Mouse (Mus musculus): ENCODE results near the gene Terb1. TPM values are rescaled to one million over a fixed set of nuclear protein-coding genes. Genes with fewer than 3 reads are reported as not detected.

The Terb1 gene
- polyA plus RNA-seq, 1 experiment from 2014 or later: 0.18 TPM

DNA sequence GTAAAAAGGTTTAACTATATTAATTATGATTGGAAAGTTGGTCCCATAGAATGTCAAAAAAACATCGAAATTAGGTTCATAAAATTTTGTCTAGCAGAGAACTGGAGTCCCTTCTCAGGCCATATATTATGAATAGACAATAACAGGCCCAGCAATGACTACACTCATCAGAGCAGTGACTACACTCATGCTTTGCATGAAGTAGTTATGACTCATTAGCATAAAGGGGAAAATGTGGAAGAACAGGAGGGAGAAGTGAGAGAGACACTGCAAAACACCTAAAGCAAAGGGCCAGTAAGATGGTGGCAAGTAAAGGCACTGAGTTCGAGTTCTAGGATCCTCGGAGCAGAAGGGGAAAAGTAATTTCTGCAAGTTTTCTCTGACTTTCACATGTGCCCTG, 63.7 kb downstream of the Terb1 start:
- 74% methylated on average over 3 of the region's 3 CpGs for WGBS
- peaks cover 2% of the 10 kb centered on the region; the same call in 1 of the 2 replicates for H3K4me1 ChIP-seq (replicated peaks; ENCODE audit: control insufficient read depth, insufficient read depth)

DNA sequence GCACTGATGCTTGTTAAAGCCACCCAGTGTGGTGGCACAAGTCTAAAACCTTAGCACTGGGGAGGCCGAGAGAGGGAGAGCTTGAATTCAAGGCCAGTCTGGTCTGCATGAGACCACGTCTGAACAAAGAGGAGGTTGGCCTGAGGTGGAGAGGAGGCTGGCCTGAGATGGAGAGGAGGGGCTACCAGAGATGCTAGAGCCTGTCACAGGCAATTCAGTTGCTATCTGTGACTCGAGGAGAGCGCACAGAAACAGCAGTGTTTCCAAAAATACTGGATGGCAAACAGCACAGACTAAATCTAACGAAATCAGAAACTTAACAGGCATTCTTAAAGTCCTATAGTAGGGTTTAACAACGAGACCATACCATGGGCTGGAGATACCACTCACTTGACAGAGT, 64.5 kb downstream of the Terb1 start:
- WGBS: 61% methylated on average over 6 of the region's 6 CpGs
- TF ChIP-seq EP300 (optimal IDR thresholded peaks at IDR 0.05) (no peak), CTCF (IDR thresholded peaks at IDR 0.05; ENCODE audit: low read depth) (no peak)
- no peak overlapping the region for H3K4me2 ChIP-seq (replicated peaks; ENCODE audit: low read depth)
- 0 out of 2 replicates have a peak, but pooled peaks cover 2% of the 10 kb centered on the region for H3K36me3 ChIP-seq (ENCODE audit: control insufficient read depth, insufficient read depth, low read length)
- peaks cover 2% of the 10 kb centered on the region; the same call in 1 of the 2 replicates for H3K4me1 ChIP-seq (replicated peaks; ENCODE audit: control insufficient read depth, insufficient read depth)
- no peak for ATAC-seq (ENCODE audit: low FRiP score, low TSS enrichment)
- no peaks in the 10 kb centered on the region for H3K27me3 ChIP-seq (ENCODE audit: control insufficient read depth, insufficient read depth, low read length)
- DNase-seq (ENCODE audit: low spot score): no peak
- no peak overlapping the region for H3K27ac ChIP-seq (replicated peaks)
- H3K4me3 ChIP-seq (ENCODE audit: low read depth, low read length): no peak overlapping the region
- no peak overlapping the region for H3K9ac ChIP-seq (ENCODE audit: low read length)
- no peaks in the 10 kb centered on the region for H3K9me3 ChIP-seq (ENCODE audit: control insufficient read depth, low read length)

More for the DNA sequence above, 63.7 kb downstream of the Terb1 start:
- no peak overlapping the region for H3K4me3 ChIP-seq (ENCODE audit: low read depth, low read length)
- TF ChIP-seq EP300 (optimal IDR thresholded peaks at IDR 0.05) (no peak), CTCF (IDR thresholded peaks at IDR 0.05; ENCODE audit: low read depth) (no peak)
- no peak for ATAC-seq (ENCODE audit: low FRiP score, low TSS enrichment)
- H3K27ac ChIP-seq (replicated peaks): no peak overlapping the region
- H3K9ac ChIP-seq (ENCODE audit: low read length): no peak overlapping the region
- no peaks in the 10 kb centered on the region for H3K27me3 ChIP-seq (ENCODE audit: control insufficient read depth, insufficient read depth, low read length)
- no peak for DNase-seq (ENCODE audit: low spot score)
- H3K9me3 ChIP-seq (ENCODE audit: control insufficient read depth, low read length): no peaks in the 10 kb centered on the region
- no peak overlapping the region for H3K4me2 ChIP-seq (replicated peaks; ENCODE audit: low read depth)
- H3K36me3 ChIP-seq (ENCODE audit: control insufficient read depth, insufficient read depth, low read length): no peaks in the 10 kb centered on the region

DNA sequence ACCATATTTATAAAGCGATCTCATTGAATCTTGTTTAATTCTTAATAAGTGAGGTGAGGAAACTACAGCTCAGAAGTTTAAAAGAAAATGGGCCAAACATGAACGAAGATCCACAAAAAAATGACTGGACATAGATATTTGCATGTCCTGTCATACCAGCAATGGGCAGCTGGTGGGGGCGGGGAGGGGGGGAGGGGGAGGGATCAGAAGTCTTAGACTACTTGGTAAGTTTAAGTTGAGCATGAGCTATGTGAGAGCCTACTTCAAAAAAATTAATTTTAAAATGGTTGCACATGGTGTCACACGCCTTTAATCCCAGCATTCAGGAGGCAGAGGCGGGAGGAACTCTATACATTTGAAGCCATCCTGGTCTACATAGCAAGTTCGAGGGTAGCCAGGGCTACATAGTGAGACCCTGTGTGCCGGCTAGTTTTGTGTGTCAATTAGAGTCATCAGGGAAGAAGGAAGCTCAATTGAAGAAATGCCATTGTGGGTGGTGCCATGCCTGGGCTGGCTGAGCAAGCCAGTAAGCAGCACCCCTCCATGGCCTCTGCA, 66.5 kb downstream of the Terb1 start:
- ATAC-seq (ENCODE audit: low FRiP score, low TSS enrichment): peak; percentile 4; the same call in 1 of the 2 replicates
- no peak overlapping the region; the same call in 1 of the 2 replicates for H3K27ac ChIP-seq (replicated peaks)
- peaks cover 19% of the 10 kb centered on the region for H3K36me3 ChIP-seq (ENCODE audit: control insufficient read depth, insufficient read depth, low read length)
- TF ChIP-seq CTCF (IDR thresholded peaks at IDR 0.05; ENCODE audit: low read depth) (no peak), EP300 (optimal IDR thresholded peaks at IDR 0.05) (no peak)
- H3K9ac ChIP-seq (ENCODE audit: low read length): no peak overlapping the region
- WGBS: 67% methylated on average over 7 of the region's 7 CpGs
- H3K9me3 ChIP-seq (ENCODE audit: control insufficient read depth, low read length): no peaks in the 10 kb centered on the region
- H3K4me2 ChIP-seq (replicated peaks; ENCODE audit: low read depth): peak overlapping the region; percentile 59
- H3K27me3 ChIP-seq (ENCODE audit: control insufficient read depth, insufficient read depth, low read length): no peaks in the 10 kb centered on the region
- DNase-seq (ENCODE audit: low spot score): no peak
- peak overlapping the region; percentile 84 for H3K4me3 ChIP-seq (ENCODE audit: low read depth, low read length)
- peaks cover 2% of the 10 kb centered on the region; the same call in 1 of the 2 replicates for H3K4me1 ChIP-seq (replicated peaks; ENCODE audit: control insufficient read depth, insufficient read depth)

GRCm38 (mm10) chr8:104442299-104443124, 67.2 kb downstream of the Terb1 start, which contains the start of gene Dync1li2:
TSS of gene Dync1li2 (minus strand) at chr8:104443047.
- WGBS: under 1% methylated on average over 66 of the region's 75 CpGs
- DNase-seq (ENCODE audit: low spot score): peak; percentile 96
- H3K4me3 ChIP-seq (ENCODE audit: low read depth, low read length): peak within 1 kb of the TSS; percentile 84
- H3K9me3 ChIP-seq (ENCODE audit: control insufficient read depth, low read length): no peaks in the 10 kb centered on the region
- peak within 1 kb of the TSS; percentile 81 for H3K9ac ChIP-seq (ENCODE audit: low read length)
- H3K27ac ChIP-seq (replicated peaks): peak within 1 kb of the TSS; percentile 90
- ATAC-seq (ENCODE audit: low FRiP score, low TSS enrichment): peak; percentile 82
- H3K36me3 ChIP-seq (ENCODE audit: control insufficient read depth, insufficient read depth, low read length): peaks cover 21% of the 10 kb centered on the region
- peak; percentile 94 for TF ChIP-seq CTCF (IDR thresholded peaks at IDR 0.05; ENCODE audit: low read depth)
- TF ChIP-seq EP300 (optimal IDR thresholded peaks at IDR 0.05): peak; percentile 95
- H3K4me2 ChIP-seq (replicated peaks; ENCODE audit: low read depth): peak within 1 kb of the TSS; percentile 59
- peaks cover 2% of the 10 kb centered on the region; the same call in 1 of the 2 replicates for H3K4me1 ChIP-seq (replicated peaks; ENCODE audit: control insufficient read depth, insufficient read depth)
- H3K27me3 ChIP-seq (ENCODE audit: control insufficient read depth, insufficient read depth, low read length): no peaks in the 10 kb centered on the region

DNA sequence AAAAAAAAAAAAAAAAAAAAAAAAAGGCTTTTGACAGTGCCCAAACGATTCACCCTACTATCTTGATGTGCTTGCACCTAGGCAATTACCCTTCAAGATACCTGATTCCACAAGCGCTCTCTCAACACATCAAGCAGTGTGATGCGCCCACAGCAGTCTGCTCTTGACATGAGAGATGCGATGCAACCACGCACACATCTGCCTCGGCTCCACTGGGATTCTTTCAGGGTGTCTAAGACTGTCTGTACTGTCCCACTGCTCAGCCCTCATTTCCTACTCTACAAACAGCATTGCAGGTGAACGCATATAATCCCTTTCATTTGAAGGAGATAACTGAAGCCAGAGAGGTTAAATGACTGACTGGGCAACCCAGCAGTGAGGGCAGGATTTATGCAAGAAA, 68.1 kb downstream of the Terb1 start:
- Histone ChIP-seq H3K4me3 (ENCODE audit: low read depth, low read length) (peak overlapping the region; percentile 84), H3K36me3 (ENCODE audit: control insufficient read depth, insufficient read depth, low read length) (peaks cover 23% of the 10 kb centered on the region), H3K27me3 (ENCODE audit: control insufficient read depth, insufficient read depth, low read length) (no peaks in the 10 kb centered on the region), H3K4me2 (replicated peaks; ENCODE audit: low read depth) (peak overlapping the region; percentile 59), H3K27ac (replicated peaks) (no peak overlapping the region), H3K9ac (ENCODE audit: low read length) (peak overlapping the region; percentile 81), H3K9me3 (ENCODE audit: control insufficient read depth, low read length) (no peaks in the 10 kb centered on the region), H3K4me1 (replicated peaks; ENCODE audit: control insufficient read depth, insufficient read depth) (peaks cover 2% of the 10 kb centered on the region; the same call in 1 of the 2 replicates)
- DNase-seq (ENCODE audit: low spot score) (no peak), ATAC-seq (ENCODE audit: low FRiP score, low TSS enrichment) (no peak)
- no peak for TF ChIP-seq EP300 (optimal IDR thresholded peaks at IDR 0.05)
- 54% methylated on average over 7 of the region's 7 CpGs for WGBS

GRCm38 (mm10) chr8:104439461-104439860, 70.2 kb downstream of the Terb1 start:
- no peaks in the 10 kb centered on the region for H3K9me3 ChIP-seq (ENCODE audit: control insufficient read depth, low read length)
- H3K9ac ChIP-seq (ENCODE audit: low read length): no peak overlapping the region
- no peak for DNase-seq (ENCODE audit: low spot score)
- H3K4me2 ChIP-seq (replicated peaks; ENCODE audit: low read depth): no peak overlapping the region
- TF ChIP-seq EP300 (optimal IDR thresholded peaks at IDR 0.05): no peak
- TF ChIP-seq CTCF (IDR thresholded peaks at IDR 0.05; ENCODE audit: low read depth): no peak
- H3K27ac ChIP-seq (replicated peaks): no peak overlapping the region
- ATAC-seq (ENCODE audit: low FRiP score, low TSS enrichment): no peak
- H3K4me3 ChIP-seq (ENCODE audit: low read depth, low read length): no peak overlapping the region
- peaks cover 2% of the 10 kb centered on the region; the same call in 1 of the 2 replicates for H3K4me1 ChIP-seq (replicated peaks; ENCODE audit: control insufficient read depth, insufficient read depth)
- no peaks in the 10 kb centered on the region for H3K27me3 ChIP-seq (ENCODE audit: control insufficient read depth, insufficient read depth, low read length)
- peaks cover 29% of the 10 kb centered on the region for H3K36me3 ChIP-seq (ENCODE audit: control insufficient read depth, insufficient read depth, low read length)
- WGBS: 90% methylated on average over 8 of the region's 8 CpGs

Measured in stomach, postnatal 0 days (tissue).